Mouse (Mus musculus) kidney, adult 2 months (tissue): ENCODE measurements around the gene Ssh1.

Experiments used
- CTCF ChIP-seq: fragments of 200-500 bp; conservative IDR thresholded peaks from 2 replicates; pipeline ENCODE4 v1.5.1; 2011; ENCODE audit warnings: low read depth, mild to moderate bottlenecking, control low read depth, low read length, moderate library complexity, mixed read lengths; ENCODE audit not compliant: insufficient read depth, insufficient read length
- POLR2A ChIP-seq: fragments of 200-500 bp; IDR thresholded peaks from one replicate; pipeline ENCODE4 v1.6.1; 2011; ENCODE audit warnings: low read depth, low read length, control low read depth

DNA sequence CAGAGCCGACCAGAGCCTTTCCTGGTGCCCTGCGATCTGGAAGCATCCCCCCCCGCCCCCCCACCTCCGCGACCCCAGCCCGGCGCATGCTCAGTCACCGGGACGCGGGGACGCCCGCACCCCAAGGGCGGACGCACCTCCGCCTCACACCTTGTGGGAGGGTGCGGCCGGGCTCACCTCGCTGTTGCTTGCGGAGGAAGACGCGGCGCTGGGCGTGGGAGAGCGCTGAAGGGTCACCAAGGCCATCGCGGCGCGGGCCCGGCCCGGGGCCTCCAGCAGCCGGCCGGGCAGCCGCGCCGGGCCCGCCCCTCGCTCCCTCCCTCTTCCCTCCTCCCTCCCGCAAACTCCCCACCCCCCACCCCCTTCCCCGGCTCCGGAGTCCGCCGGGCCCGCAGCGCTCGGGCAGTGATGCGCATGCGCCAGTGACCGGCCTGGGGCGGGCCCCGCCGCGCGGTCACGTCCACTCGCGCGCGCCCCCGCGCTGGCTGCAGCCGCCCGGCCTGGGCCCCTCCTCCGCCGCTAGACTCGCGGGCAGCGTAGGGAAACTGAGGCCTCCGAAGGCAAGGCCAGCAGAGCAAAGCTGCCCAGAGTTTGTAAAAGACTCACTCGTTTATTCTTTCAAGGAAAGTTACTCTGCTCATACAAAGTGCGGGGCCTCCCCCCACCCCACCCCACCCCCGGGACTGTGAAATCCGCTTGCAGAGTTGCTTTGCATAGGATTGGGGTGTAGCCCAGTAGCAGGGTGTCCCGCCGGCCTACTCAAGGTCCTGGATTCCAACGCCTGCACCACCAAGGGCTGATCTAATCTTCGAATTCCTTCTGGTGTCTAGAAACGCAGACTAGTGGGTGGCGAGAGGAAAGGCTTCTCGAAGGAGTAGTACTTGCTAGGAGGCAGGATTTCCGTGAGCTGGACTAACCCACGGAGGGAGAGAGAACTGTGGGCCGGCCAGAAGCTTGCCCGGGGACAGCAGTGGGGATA, at the start of gene Ssh1:
- no peak for TF ChIP-seq CTCF
- peak; percentile 12 for TF ChIP-seq POLR2A
